Mouse (Mus musculus): ENCODE results near the gene Bola1. TPM values are rescaled to one million over a fixed set of nuclear protein-coding genes. Genes with fewer than 3 reads are reported as not detected.

The Bola1 gene
- total RNA-seq, 2 experiments from 2014 or later: 16.2 to 16.7 TPM

DNA sequence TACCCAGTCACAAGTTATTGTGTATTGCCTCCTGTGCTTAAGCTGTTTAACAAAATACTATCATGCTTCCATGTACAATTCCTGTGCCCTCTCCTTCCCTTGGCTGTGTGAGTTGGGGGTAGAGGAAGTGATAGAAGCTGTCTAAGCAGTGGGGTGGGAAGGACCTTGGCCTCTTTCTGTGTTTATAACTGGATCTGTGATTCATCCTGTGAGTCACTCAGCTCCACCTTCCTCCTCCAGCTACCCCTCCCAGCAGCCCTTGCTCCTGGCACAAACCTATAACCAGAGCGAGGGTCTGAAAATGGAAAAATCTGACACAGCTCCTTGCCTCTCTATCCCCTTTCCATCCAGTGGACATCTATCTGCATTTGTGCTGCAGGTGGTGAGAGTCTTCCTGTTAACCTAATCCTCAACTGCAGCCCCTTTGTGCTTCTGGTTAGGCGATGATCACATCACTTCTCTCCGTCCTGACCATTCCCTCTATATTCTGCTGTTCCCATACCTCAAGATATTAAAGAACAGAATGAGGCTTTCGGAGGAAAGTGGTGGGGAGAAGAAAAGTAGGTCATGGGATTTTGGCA, 59.2 kb downstream of the Bola1 start:
- Histone ChIP-seq H3K27ac (peak overlapping the region; percentile 68), H3K4me3 (peak overlapping the region; percentile 58)
- DNase-seq (ENCODE audit: low spot score in 2 of 2): no peak
- TF ChIP-seq CTCF (conservative IDR thresholded peaks at IDR 0.05): no peak

DNA sequence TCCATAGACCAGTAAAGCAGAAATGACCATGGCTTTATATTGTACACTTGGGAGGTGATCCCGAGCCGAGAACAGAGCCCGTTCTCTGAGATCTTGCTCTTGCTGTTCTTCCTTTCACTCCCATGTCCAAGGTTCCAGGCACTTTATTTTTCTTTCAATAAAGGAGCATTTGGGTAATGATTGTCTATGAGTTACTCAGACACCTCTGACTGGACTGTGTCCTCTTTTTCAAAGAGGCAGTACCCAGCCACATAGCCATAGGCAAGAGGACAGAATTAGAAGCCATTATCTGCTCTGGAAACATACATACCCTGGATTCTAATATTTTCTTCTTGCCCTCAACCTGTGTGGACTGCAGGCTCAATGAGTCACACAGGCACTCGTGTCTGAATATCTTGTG, 59.7 kb downstream of the Bola1 start:
- Histone ChIP-seq H3K27ac (peak overlapping the region; percentile 68), H3K4me3 (no peak overlapping the region)
- no peak for TF ChIP-seq CTCF (conservative IDR thresholded peaks at IDR 0.05)
- no peak for DNase-seq (ENCODE audit: low spot score in 2 of 2)

DNA sequence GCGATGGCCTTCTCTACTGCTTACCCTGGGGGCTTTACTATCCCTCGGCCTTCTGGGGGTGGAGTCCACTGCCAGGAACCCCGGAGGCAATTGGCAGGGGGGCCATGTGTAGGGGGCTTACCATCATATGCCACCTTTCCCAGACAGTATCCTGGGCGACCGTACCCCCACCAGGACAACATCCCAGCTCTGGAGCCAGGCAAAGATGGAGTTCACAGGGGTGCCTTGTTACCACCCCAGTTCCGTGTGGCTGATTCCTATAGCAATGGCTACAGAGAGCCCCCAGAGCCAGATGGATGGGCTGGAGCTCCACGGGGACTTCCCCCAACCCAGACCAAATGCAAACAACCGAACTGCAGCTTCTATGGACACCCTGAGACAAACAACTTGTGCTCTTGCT, 64.0 kb downstream of the Bola1 start:
- Histone ChIP-seq H3K4me3 (no peak overlapping the region), H3K27ac (no peak overlapping the region)
- TF ChIP-seq CTCF (conservative IDR thresholded peaks at IDR 0.05): no peak
- DNase-seq (ENCODE audit: low spot score in 2 of 2): no peak

DNA sequence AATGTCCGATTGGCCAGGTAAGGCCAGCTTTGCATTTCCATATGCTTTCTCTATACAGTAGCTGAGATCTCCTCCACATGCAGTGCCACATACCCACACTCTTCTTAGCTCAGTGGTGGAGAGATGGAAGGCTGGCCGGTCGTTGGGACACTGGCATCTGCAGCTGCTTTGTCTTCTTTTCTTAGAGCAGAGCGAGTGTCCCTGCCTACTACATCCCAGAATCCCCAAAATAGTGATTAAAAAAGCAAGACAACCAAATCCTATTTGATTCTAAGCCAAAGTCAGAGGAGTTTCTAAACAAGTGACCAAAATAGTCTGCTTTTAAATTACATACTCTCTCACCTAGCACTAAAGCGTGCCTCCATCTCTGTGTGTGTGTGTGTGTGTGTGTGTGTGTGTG, 66.9 kb downstream of the Bola1 start:
- DNase-seq (ENCODE audit: low spot score in 2 of 2): no peak
- no peak overlapping the region for H3K4me3 ChIP-seq
- TF ChIP-seq CTCF (conservative IDR thresholded peaks at IDR 0.05): no peak
- H3K27ac ChIP-seq: no peak overlapping the region

DNA sequence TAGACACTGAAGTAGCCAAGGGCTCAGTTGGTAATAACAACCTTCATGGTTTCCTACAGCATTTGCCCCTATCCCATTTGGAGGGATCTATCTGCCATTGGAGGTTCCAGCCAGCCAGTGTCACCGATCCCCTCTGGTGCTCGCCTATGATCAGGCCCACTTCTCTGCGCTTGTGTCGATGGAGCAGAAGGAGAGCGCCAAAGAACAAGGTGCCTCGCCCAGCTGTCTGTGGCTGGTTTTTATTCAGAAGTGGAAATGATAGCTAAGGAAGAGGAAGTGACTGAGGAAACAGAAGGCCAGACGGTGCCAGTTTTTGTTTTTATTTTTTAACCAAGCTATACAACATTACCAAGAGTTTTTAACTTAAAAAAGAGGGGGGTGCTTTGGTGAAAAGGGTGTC, 67.7 kb downstream of the Bola1 start:
- Histone ChIP-seq H3K4me3 (no peak overlapping the region), H3K27ac (no peak overlapping the region)
- TF ChIP-seq CTCF (conservative IDR thresholded peaks at IDR 0.05): no peak
- no peak for DNase-seq (ENCODE audit: low spot score in 2 of 2)

DNA sequence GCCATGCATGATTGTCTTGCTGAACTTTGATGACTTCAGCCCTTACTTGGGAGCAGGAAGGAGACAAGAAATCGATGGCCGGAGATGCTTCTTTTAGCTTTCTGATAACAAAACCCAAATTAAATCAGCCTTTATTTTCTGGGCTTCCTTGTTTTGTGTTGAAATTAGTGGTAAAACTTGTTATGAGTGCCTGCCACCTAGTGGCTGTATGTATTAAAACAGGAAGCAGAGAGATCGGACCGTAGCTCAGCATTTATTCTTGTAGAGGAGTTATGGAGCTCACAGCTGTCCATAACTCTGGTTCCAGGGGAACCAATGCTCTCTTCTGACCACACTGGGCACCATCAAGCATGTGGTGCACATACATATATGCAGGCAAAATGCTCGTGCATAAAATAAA, 71.6 kb downstream of the Bola1 start:
- H3K27ac ChIP-seq: peak overlapping the region; percentile 83
- TF ChIP-seq CTCF (conservative IDR thresholded peaks at IDR 0.05): peak; percentile 92
- DNase-seq (ENCODE audit: low spot score in 2 of 2): peak; percentile 54 to 72
- H3K4me3 ChIP-seq: no peak overlapping the region

Small RNA genes lying within 50 kb of the gene (microRNA-seq; reads per million reads assigned to microRNA genes)
- 0 to 0.64 reads per million in 2 experiments for gene Gm44492
- gene Gm47311: 0 reads per million in 2 experiments
- 0 reads per million in 2 experiments for gene Gm47313

Other genes with a start within 250 kb of the Bola1 start
- gene Plekho1, start 223.7 kb downstream of the Bola1 start, total RNA-seq (2021): 10 to 100 TPM; 39.3 to 44.1 TPM
- 10 to 100 TPM; 45.5 to 48.3 TPM for gene Vps45, start 161.2 kb downstream of the Bola1 start, total RNA-seq (2021)
- gene Otud7b, start 115.2 kb downstream of the Bola1 start, total RNA-seq (2021): 10 to 100 TPM; 30.1 to 33.4 TPM
- gene Mtmr11, start 57.7 kb downstream of the Bola1 start, total RNA-seq (2021): 1 to 10 TPM; 4.3 to 5.3 TPM
- gene Sf3b4, start 47.4 kb downstream of the Bola1 start, total RNA-seq (2021): 10 to 100 TPM; 50.1 to 50.2 TPM
- gene Sv2a, start 38.6 kb downstream of the Bola1 start, total RNA-seq (2021): 100 to 1,000 TPM; 352 to 370 TPM
- gene Hist2h2ab, start 156 bp upstream of the Bola1 start, total RNA-seq (2021): 10 to 100 TPM in 1 of 2 experiments, 1 to 10 TPM in 1; 9.3 to 12.7 TPM
- 10 to 100 TPM; 21.9 to 28.0 TPM for gene Hist2h2ac, start 1.2 kb upstream of the Bola1 start, total RNA-seq (2021)
- gene Hist2h2be, start 1.4 kb upstream of the Bola1 start, total RNA-seq (2021): 1 to 10 TPM; 7.6 to 7.9 TPM
- gene Hist2h3c2, start 19.4 kb upstream of the Bola1 start, total RNA-seq (2021): 10 to 100 TPM; 11.4 to 12.3 TPM
- 100 to 1,000 TPM; 208 to 213 TPM for gene Hist2h2aa2, start 20.6 kb upstream of the Bola1 start, total RNA-seq (2021)
- 10 to 100 TPM in 1 of 2 experiments, not detected in 1; 11.7 TPM for gene Hist2h2aa1, start 25.8 kb upstream of the Bola1 start, total RNA-seq (2021)
- gene Hist2h3c1, start 27.0 kb upstream of the Bola1 start, total RNA-seq (2021): not detected
- gene Hist2h4, start 43.6 kb upstream of the Bola1 start, total RNA-seq (2021): 10 to 100 TPM; 29.6 to 29.9 TPM
- gene Hist2h3b, start 48.9 kb upstream of the Bola1 start, total RNA-seq (2021): 10 to 100 TPM; 48.4 to 51.6 TPM
- 100 to 1,000 TPM; 126 to 137 TPM for gene Hist2h2bb, start 50.0 kb upstream of the Bola1 start, total RNA-seq (2021)
- 1 to 10 TPM; 2.2 to 2.3 TPM for gene Fcgr1, start 74.3 kb upstream of the Bola1 start, total RNA-seq (2021)
- not detected for gene BC107364, start 232.6 kb upstream of the Bola1 start, total RNA-seq (2021)